Mouse (Mus musculus): ENCODE results near the gene Tfb1m. TPM values are rescaled to one million over a fixed set of nuclear protein-coding genes. Genes with fewer than 3 reads are reported as not detected.

The Tfb1m gene
- polyA plus RNA-seq, 1 experiment from 2014 or later = 12.4 TPM

- no peak overlapping the region for H3K27ac ChIP-seq (ENCODE audit: low read length)
- no peaks in the 10 kb centered on the region for H3K36me3 ChIP-seq (ENCODE audit: control insufficient read depth, insufficient read depth, low read length)
- ATAC-seq (ENCODE audit: low read depth) = no peak
- no peak overlapping the region for H3K4me2 ChIP-seq (ENCODE audit: low read depth, low read length)
- H3K27me3 ChIP-seq (ENCODE audit: control insufficient read depth, insufficient read depth, low read depth, low read length) = no peaks in the 10 kb centered on the region
- WGBS = 73% methylated on average over 6 of the region's 6 CpGs
- H3K4me1 ChIP-seq (replicated peaks; ENCODE audit: control insufficient read depth, insufficient read depth, low read length) = no peaks in the 10 kb centered on the region
- no peak overlapping the region for H3K4me3 ChIP-seq (ENCODE audit: low read length)
- no peak overlapping the region for H3K9ac ChIP-seq (ENCODE audit: low read length)
- no peaks in the 10 kb centered on the region for H3K9me3 ChIP-seq (ENCODE audit: control insufficient read depth, low read length)
Measured at GRCm38 (mm10) chr17:3527841-3528471, 29.6 kb downstream of the Tfb1m start.

- WGBS = 91% methylated on average over 5 of the region's 5 CpGs
- no peak overlapping the region for H3K4me2 ChIP-seq (ENCODE audit: low read depth, low read length)
- H3K27ac ChIP-seq (ENCODE audit: low read length) = no peak overlapping the region
- H3K9ac ChIP-seq (ENCODE audit: low read length) = no peak overlapping the region
- H3K9me3 ChIP-seq (ENCODE audit: control insufficient read depth, low read length) = no peaks in the 10 kb centered on the region
- peaks cover 5% of the 10 kb centered on the region for H3K36me3 ChIP-seq (ENCODE audit: control insufficient read depth, insufficient read depth, low read length)
- no peak for ATAC-seq (ENCODE audit: low read depth)
- no peaks in the 10 kb centered on the region for H3K27me3 ChIP-seq (ENCODE audit: control insufficient read depth, insufficient read depth, low read depth, low read length)
- H3K4me1 ChIP-seq (replicated peaks; ENCODE audit: control insufficient read depth, insufficient read depth, low read length) = no peaks in the 10 kb centered on the region
- no peak overlapping the region for H3K4me3 ChIP-seq (ENCODE audit: low read length)
Measured at GRCm38 (mm10) chr17:3520344-3520743, 37.2 kb downstream of the Tfb1m start.

- no peak for ATAC-seq (ENCODE audit: low read depth)
- Histone ChIP-seq H3K27me3 (ENCODE audit: control insufficient read depth, insufficient read depth, low read depth, low read length) (no peaks in the 10 kb centered on the region), H3K4me1 (replicated peaks; ENCODE audit: control insufficient read depth, insufficient read depth, low read length) (no peaks in the 10 kb centered on the region), H3K4me3 (ENCODE audit: low read length) (no peak overlapping the region), H3K9ac (ENCODE audit: low read length) (no peak overlapping the region), H3K36me3 (ENCODE audit: control insufficient read depth, insufficient read depth, low read length) (peaks cover 5% of the 10 kb centered on the region), H3K9me3 (ENCODE audit: control insufficient read depth, low read length) (no peaks in the 10 kb centered on the region), H3K27ac (ENCODE audit: low read length) (no peak overlapping the region), H3K4me2 (ENCODE audit: low read depth, low read length) (no peak overlapping the region)
- 65% methylated on average over 9 of the region's 9 CpGs for WGBS
Measured at GRCm38 (mm10) chr17:3516406-3516805, 41.2 kb downstream of the Tfb1m start.

- Histone ChIP-seq H3K27ac (ENCODE audit: low read length) (no peak overlapping the region), H3K4me3 (ENCODE audit: low read length) (no peak overlapping the region), H3K9me3 (ENCODE audit: control insufficient read depth, low read length) (no peaks in the 10 kb centered on the region), H3K4me1 (replicated peaks; ENCODE audit: control insufficient read depth, insufficient read depth, low read length) (no peaks in the 10 kb centered on the region), H3K4me2 (ENCODE audit: low read depth, low read length) (no peak overlapping the region), H3K27me3 (ENCODE audit: control insufficient read depth, insufficient read depth, low read depth, low read length) (no peaks in the 10 kb centered on the region), H3K36me3 (ENCODE audit: control insufficient read depth, insufficient read depth, low read length) (peaks cover 5% of the 10 kb centered on the region), H3K9ac (ENCODE audit: low read length) (no peak overlapping the region)
- ATAC-seq (ENCODE audit: low read depth) = no peak
- WGBS = 89% methylated on average over 8 of the region's 8 CpGs
Measured at GRCm38 (mm10) chr17:3515851-3516250, 41.7 kb downstream of the Tfb1m start.

- Histone ChIP-seq H3K27ac (ENCODE audit: low read length) (no peak overlapping the region), H3K4me3 (ENCODE audit: low read length) (no peak overlapping the region), H3K9me3 (ENCODE audit: control insufficient read depth, low read length) (no peaks in the 10 kb centered on the region), H3K9ac (ENCODE audit: low read length) (no peak overlapping the region), H3K4me1 (replicated peaks; ENCODE audit: control insufficient read depth, insufficient read depth, low read length) (no peaks in the 10 kb centered on the region), H3K27me3 (ENCODE audit: control insufficient read depth, insufficient read depth, low read depth, low read length) (no peaks in the 10 kb centered on the region), H3K36me3 (ENCODE audit: control insufficient read depth, insufficient read depth, low read length) (peaks cover 5% of the 10 kb centered on the region), H3K4me2 (ENCODE audit: low read depth, low read length) (no peak overlapping the region)
- ATAC-seq (ENCODE audit: low read depth) = no peak
- WGBS = 82% methylated on average over 5 of the region's 5 CpGs
Measured at GRCm38 (mm10) chr17:3514316-3514715, 43.3 kb downstream of the Tfb1m start.

- Histone ChIP-seq H3K27me3 (ENCODE audit: control insufficient read depth, insufficient read depth, low read depth, low read length) (no peaks in the 10 kb centered on the region), H3K4me1 (replicated peaks; ENCODE audit: control insufficient read depth, insufficient read depth, low read length) (no peaks in the 10 kb centered on the region), H3K9me3 (ENCODE audit: control insufficient read depth, low read length) (no peaks in the 10 kb centered on the region), H3K36me3 (ENCODE audit: control insufficient read depth, insufficient read depth, low read length) (no peaks in the 10 kb centered on the region), H3K27ac (ENCODE audit: low read length) (no peak overlapping the region), H3K9ac (ENCODE audit: low read length) (no peak overlapping the region), H3K4me3 (ENCODE audit: low read length) (no peak overlapping the region), H3K4me2 (ENCODE audit: low read depth, low read length) (no peak overlapping the region)
- ATAC-seq (ENCODE audit: low read depth) = no peak; the same call in 1 of the 2 replicates
- 11% methylated on average over 1 of the region's 1 CpGs for WGBS
Measured at GRCm38 (mm10) chr17:3509841-3510240, 47.7 kb downstream of the Tfb1m start.

- H3K9ac ChIP-seq (ENCODE audit: low read length) = no peak overlapping the region
- H3K9me3 ChIP-seq (ENCODE audit: control insufficient read depth, low read length) = no peaks in the 10 kb centered on the region
- 78% methylated on average over 8 of the region's 8 CpGs for WGBS
- no peaks in the 10 kb centered on the region for H3K36me3 ChIP-seq (ENCODE audit: control insufficient read depth, insufficient read depth, low read length)
- H3K4me2 ChIP-seq (ENCODE audit: low read depth, low read length) = no peak overlapping the region
- no peaks in the 10 kb centered on the region for H3K4me1 ChIP-seq (replicated peaks; ENCODE audit: control insufficient read depth, insufficient read depth, low read length)
- no peak for ATAC-seq (ENCODE audit: low read depth)
- no peak overlapping the region for H3K27ac ChIP-seq (ENCODE audit: low read length)
- H3K4me3 ChIP-seq (ENCODE audit: low read length) = no peak overlapping the region
- no peaks in the 10 kb centered on the region for H3K27me3 ChIP-seq (ENCODE audit: control insufficient read depth, insufficient read depth, low read depth, low read length)
Measured at GRCm38 (mm10) chr17:3506508-3506907, 51.1 kb downstream of the Tfb1m start.

- H3K4me1 ChIP-seq (replicated peaks; ENCODE audit: control insufficient read depth, insufficient read depth, low read length) = no peaks in the 10 kb centered on the region
- no peak overlapping the region for H3K4me2 ChIP-seq (ENCODE audit: low read depth, low read length)
- H3K27me3 ChIP-seq (ENCODE audit: control insufficient read depth, insufficient read depth, low read depth, low read length) = no peaks in the 10 kb centered on the region
- H3K27ac ChIP-seq (ENCODE audit: low read length) = no peak overlapping the region
- no peak for ATAC-seq (ENCODE audit: low read depth)
- no peak overlapping the region for H3K9ac ChIP-seq (ENCODE audit: low read length)
- no peaks in the 10 kb centered on the region for H3K9me3 ChIP-seq (ENCODE audit: control insufficient read depth, low read length)
- WGBS = 88% methylated on average over 1 of the region's 1 CpGs
- H3K36me3 ChIP-seq (ENCODE audit: control insufficient read depth, insufficient read depth, low read length) = no peaks in the 10 kb centered on the region
- no peak overlapping the region for H3K4me3 ChIP-seq (ENCODE audit: low read length)
Measured at GRCm38 (mm10) chr17:3505711-3506110, 51.9 kb downstream of the Tfb1m start.

GRCm38 (mm10) chr17:3500936-3501335 is 56.6 kb downstream of the Tfb1m start:
- Histone ChIP-seq H3K4me3 (ENCODE audit: low read length) (no peak overlapping the region), H3K4me1 (replicated peaks; ENCODE audit: control insufficient read depth, insufficient read depth, low read length) (no peaks in the 10 kb centered on the region), H3K9ac (ENCODE audit: low read length) (no peak overlapping the region), H3K27ac (ENCODE audit: low read length) (no peak overlapping the region), H3K9me3 (ENCODE audit: control insufficient read depth, low read length) (no peaks in the 10 kb centered on the region), H3K36me3 (ENCODE audit: control insufficient read depth, insufficient read depth, low read length) (no peaks in the 10 kb centered on the region), H3K4me2 (ENCODE audit: low read depth, low read length) (no peak overlapping the region), H3K27me3 (ENCODE audit: control insufficient read depth, insufficient read depth, low read depth, low read length) (no peaks in the 10 kb centered on the region)
- no peak for ATAC-seq (ENCODE audit: low read depth)
- WGBS = 73% methylated on average over 4 of the region's 4 CpGs

- H3K4me3 ChIP-seq (ENCODE audit: low read length) = no peak overlapping the region
- no peaks in the 10 kb centered on the region for H3K36me3 ChIP-seq (ENCODE audit: control insufficient read depth, insufficient read depth, low read length)
- no peak overlapping the region for H3K4me2 ChIP-seq (ENCODE audit: low read depth, low read length)
- H3K27ac ChIP-seq (ENCODE audit: low read length) = no peak overlapping the region
- H3K4me1 ChIP-seq (replicated peaks; ENCODE audit: control insufficient read depth, insufficient read depth, low read length) = no peaks in the 10 kb centered on the region
- no peak overlapping the region for H3K9ac ChIP-seq (ENCODE audit: low read length)
- 90% methylated on average over 6 of the region's 6 CpGs for WGBS
- ATAC-seq (ENCODE audit: low read depth) = no peak
- no peaks in the 10 kb centered on the region for H3K9me3 ChIP-seq (ENCODE audit: control insufficient read depth, low read length)
- H3K27me3 ChIP-seq (ENCODE audit: control insufficient read depth, insufficient read depth, low read depth, low read length) = no peaks in the 10 kb centered on the region
Measured at GRCm38 (mm10) chr17:3500076-3500475, 57.5 kb downstream of the Tfb1m start.
